Mouse (Mus musculus) forebrain, embryonic 10.5 days (tissue): ENCODE measurements at regions not wholly inside any gene's neighbourhood (a gene's known extent, or its start where the extent isn't known, plus 50 kb on each side); places are given as distances from the start of the nearest gene placed in this dataset.

Experiments used
- DNase-seq: peaks from one replicate; pipeline ENCODE4 v3.0.0-alpha.2; 2017; ENCODE audit warnings: low spot score; ENCODE audit errors: extremely low spot score
- H3K27ac ChIP-seq: fragments of 300-500 bp; sonication (generic); 2 replicates; pipeline ENCODE4 v1.5.1; 2016; ENCODE audit warnings: mild to moderate bottlenecking
- H3K27me3 ChIP-seq: fragments of 300-500 bp; sonication (generic); 2 replicates; pipeline ENCODE4 v1.6.1; 2016; ENCODE audit warnings: mild to moderate bottlenecking; ENCODE audit not compliant: poor library complexity, severe bottlenecking
- H3K36me3 ChIP-seq: fragments of 300-500 bp; sonication (generic); replicated peaks from 2 replicates; pipeline ENCODE4 v1.6.1; 2016; ENCODE audit warnings: mild to moderate bottlenecking, moderate library complexity
- H3K4me1 ChIP-seq: fragments of 300-500 bp; sonication (generic); 2 replicates; pipeline ENCODE4 v1.6.1; 2016
- H3K4me3 ChIP-seq: fragments of 300-500 bp; sonication (generic); 2 replicates; pipeline ENCODE4 v1.5.1; 2016; ENCODE audit warnings: mild to moderate bottlenecking, moderate library complexity
- H3K9me3 ChIP-seq: fragments of 300-500 bp; sonication (generic); 2 replicates; pipeline ENCODE4 v1.6.1; 2016; ENCODE audit warnings: mild to moderate bottlenecking, moderate library complexity
- WGBS: fragments of 180-500 bp; shearing (Covaris S2); methylation state at CpG from one replicate; pipeline ENCODE4 v1.1.7; 2016; 5-methylcytosine and 5-hydroxymethylcytosine counted together

DNA sequence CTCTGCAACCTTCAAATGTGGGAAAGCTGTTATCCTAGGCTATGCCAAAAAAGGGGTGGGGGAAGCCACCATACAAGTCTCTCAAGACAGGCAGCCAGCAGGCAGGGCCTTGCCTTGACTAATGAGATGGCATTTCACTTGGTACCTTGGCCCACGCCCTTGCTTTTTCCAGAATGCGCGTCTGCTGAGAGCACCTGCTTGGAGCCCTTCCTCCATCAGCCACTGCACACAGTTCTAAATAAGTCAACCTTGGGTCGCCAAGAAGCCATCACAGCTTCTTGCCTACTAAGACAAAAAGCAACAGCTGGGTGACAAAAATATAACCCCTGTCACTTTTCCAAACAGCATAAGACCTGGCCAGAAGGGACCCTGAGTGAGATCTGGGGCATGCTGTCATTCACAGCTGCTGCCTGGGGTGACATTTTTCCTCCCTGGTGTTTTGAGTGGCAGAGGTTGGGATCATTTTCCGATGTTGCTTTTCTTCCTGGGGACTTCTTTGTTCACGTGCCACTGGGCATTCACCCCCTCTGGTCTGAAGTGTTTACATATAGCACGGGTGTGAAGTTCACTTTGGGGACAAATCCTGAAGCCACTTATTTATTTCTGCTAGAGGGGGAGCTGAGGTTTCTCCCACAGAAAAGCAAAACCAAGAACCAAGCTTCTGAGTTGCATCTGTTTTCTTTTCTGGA is 199.4 kb downstream of the Ifng start:
- 75% methylated on average over 7 of the region's 7 CpGs for WGBS
- no peaks in the 10 kb centered on the region for H3K36me3 ChIP-seq

DNA sequence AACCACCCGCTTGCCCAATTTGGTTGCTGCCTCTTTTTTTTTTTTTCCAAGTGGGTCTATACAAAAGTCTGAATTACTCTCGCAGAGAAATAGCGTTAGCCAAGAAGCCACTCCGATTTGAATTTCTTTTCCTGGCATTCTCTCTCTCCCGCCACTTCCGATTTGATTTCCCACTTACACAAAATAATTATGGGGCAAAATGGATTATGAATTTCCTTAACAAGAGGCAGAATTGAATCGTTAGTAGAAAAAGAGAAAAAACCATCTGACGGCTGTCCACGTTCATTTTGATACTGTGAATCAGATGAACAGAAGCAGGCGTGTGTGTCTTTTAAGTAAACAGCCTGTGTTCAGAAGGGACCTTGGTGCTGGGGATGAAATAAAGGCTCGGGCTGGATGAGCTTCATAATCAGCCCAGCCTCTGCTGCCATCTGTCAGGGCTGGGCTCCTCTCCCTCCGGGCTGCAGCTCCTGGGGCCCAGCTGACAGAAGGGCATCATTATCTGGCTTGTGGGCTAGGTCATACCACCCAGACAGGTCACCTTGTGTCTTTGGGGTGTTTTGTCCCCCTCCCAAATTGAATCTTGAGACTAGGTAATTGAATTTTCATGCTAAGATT is 200.1 kb downstream of the Ifng start:
- Histone ChIP-seq H3K36me3 (no peaks in the 10 kb centered on the region), H3K9me3 (no peaks in the 10 kb centered on the region), H3K27ac (peak overlapping the region; percentile 30; the same call in 1 of the 2 replicates), H3K27me3 (no peaks in the 10 kb centered on the region), H3K4me3 (no peak overlapping the region), H3K4me1 (peaks cover 16% of the 10 kb centered on the region)
- no peak for DNase-seq
- WGBS: 75% methylated on average over 12 of the region's 12 CpGs

More for the DNA sequence above, 199.4 kb downstream of the Ifng start:
- DNase-seq: no peak
- Histone ChIP-seq H3K9me3 (no peaks in the 10 kb centered on the region), H3K4me1 (peaks cover 16% of the 10 kb centered on the region), H3K4me3 (no peak overlapping the region), H3K27me3 (no peaks in the 10 kb centered on the region), H3K27ac (0 out of 2 replicates have a peak overlapping the region, but pooled peaks have one; percentile 22)

DNA sequence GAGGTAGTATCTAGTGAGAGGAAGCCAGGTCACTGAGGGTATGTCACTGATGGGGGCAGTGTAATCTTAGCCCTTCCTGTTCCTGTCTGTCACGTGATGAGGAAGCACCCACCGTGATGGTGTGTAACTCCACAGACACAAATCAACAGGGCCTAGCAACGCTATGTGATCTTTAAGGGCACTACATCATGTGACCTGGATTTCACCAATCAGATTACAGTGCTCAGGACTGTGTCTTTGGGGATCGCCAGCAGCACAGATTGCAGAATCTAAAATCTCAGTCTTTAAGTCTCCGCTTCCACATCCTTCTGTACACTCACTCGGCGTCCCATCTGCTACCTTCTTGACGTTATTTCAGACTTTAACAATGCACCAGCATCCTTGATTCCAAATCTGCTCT is 202.8 kb downstream of the Ifng start:
- Histone ChIP-seq H3K27me3 (no peaks in the 10 kb centered on the region), H3K4me3 (no peak overlapping the region), H3K27ac (no peak overlapping the region), H3K36me3 (no peaks in the 10 kb centered on the region), H3K4me1 (peaks cover 16% of the 10 kb centered on the region), H3K9me3 (no peaks in the 10 kb centered on the region)
- 84% methylated on average over 8 of the region's 8 CpGs for WGBS
- DNase-seq: no peak

DNA sequence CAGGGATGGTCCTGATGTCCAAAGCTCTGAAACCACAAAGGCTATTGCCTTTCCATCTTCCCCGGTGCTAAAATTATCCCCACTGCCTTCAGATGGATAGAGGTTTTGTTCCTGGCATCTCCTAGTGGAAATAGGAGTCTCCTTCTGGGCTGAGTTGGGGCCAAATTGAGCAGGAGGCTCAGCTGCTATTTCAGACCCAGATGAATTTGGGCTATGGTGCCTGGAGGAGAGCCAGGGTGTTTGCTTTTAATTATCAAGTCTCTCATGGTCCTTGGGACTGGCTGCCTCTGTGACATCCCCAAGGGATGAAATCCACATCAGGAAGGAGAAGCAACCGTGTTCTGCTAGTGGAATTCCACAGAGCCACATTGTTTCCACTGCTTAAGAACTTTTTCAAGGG is 207.3 kb downstream of the Ifng start:
- no peaks in the 10 kb centered on the region for H3K27me3 ChIP-seq
- no peak overlapping the region for H3K27ac ChIP-seq
- no peak overlapping the region for H3K4me3 ChIP-seq
- H3K36me3 ChIP-seq: no peaks in the 10 kb centered on the region
- no peaks in the 10 kb centered on the region for H3K9me3 ChIP-seq
- no peak for DNase-seq
- WGBS: 73% methylated on average over 2 of the region's 2 CpGs
- no peaks in the 10 kb centered on the region for H3K4me1 ChIP-seq

DNA sequence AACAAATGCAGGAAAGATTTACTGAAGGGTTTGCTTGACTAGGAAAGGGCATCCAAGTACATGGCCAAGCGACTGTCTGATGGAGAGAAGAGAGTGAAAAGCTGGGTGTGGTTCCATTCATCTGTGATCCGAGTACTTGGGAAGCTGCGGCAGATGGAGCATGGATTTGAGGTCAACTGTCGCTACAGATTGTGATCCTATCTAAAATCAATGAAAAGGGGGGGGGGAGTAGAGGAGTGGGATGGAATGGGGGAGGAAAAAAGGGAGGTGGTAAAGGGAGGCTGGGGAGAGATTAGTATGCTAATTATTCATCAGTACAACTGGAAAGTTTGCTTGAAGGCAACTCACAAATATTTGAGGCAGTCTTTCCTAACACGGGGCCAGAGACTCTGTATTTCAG is 213.4 kb downstream of the Dyrk2 start:
- Histone ChIP-seq H3K27me3 (no peaks in the 10 kb centered on the region), H3K4me1 (no peaks in the 10 kb centered on the region), H3K9me3 (no peaks in the 10 kb centered on the region), H3K27ac (no peak overlapping the region), H3K4me3 (no peak overlapping the region), H3K36me3 (no peaks in the 10 kb centered on the region)
- 88% methylated on average over 5 of the region's 5 CpGs for WGBS
- no peak for DNase-seq

DNA sequence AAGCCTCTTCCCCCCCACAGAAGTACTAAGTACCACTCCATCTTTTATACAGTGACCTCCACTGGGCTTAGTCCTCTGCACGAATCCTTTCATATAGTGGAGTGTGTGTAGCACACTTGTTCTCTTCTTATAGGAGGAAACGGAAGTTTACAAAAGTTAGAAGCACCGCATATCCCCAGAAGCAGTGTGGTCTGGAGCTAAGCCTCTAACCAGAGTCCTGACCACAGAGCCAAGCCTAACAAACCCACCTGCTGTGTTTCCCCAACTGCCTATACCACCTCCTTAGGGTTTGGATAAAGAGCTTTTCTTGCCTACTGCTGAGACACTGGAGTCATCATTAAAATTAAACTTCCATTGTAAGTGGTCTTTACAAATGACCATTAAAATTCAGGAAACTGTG is 204.0 kb downstream of the Dyrk2 start:
- no peaks in the 10 kb centered on the region for H3K36me3 ChIP-seq
- no peak for DNase-seq
- WGBS: 40% methylated on average over 3 of the region's 3 CpGs

DNA sequence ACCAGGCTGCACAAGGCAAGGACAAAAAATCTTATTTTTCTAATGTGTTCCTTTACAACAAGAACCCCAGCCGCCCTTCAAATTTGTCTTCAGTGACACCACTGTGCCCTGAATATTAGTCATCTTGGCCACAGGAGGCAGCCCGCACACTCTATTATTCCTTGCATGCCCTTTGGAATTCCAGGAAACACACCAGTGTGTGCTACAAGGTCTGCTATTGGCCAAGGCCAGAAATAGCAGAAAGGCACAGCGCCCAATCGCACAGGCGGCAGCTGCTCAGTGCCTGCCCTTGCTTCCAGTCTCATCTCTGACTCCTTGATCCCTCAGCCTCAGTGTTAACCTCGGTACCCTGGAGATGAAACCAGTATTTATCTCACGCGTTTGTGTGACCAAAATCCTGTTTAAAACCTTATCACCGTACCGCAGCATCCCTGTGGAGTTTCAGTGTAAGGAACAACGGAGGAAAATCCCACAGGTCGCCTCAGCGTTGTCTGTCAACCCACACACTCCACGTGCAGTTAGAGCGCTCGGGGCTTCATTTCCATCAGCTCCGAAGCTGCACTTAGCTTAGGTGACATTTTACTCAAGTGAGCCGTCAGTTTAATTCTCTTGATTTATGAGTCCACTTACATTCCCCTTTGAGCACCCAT is 194.1 kb downstream of the Dyrk2 start:
- Histone ChIP-seq H3K9me3 (peaks cover 9% of the 10 kb centered on the region; the same call in 1 of the 2 replicates), H3K4me1 (0 out of 2 replicates have a peak, but pooled peaks cover 3% of the 10 kb centered on the region), H3K27me3 (no peaks in the 10 kb centered on the region), H3K36me3 (no peaks in the 10 kb centered on the region), H3K4me3 (no peak overlapping the region), H3K27ac (no peak overlapping the region)
- peak; percentile 18 for DNase-seq
- WGBS: 69% methylated on average over 18 of the region's 18 CpGs

More for the DNA sequence above, 204.0 kb downstream of the Dyrk2 start:
- Histone ChIP-seq H3K4me1 (peaks cover 18% of the 10 kb centered on the region), H3K9me3 (no peaks in the 10 kb centered on the region), H3K27me3 (peaks cover 17% of the 10 kb centered on the region), H3K4me3 (no peak overlapping the region), H3K27ac (no peak overlapping the region)

DNA sequence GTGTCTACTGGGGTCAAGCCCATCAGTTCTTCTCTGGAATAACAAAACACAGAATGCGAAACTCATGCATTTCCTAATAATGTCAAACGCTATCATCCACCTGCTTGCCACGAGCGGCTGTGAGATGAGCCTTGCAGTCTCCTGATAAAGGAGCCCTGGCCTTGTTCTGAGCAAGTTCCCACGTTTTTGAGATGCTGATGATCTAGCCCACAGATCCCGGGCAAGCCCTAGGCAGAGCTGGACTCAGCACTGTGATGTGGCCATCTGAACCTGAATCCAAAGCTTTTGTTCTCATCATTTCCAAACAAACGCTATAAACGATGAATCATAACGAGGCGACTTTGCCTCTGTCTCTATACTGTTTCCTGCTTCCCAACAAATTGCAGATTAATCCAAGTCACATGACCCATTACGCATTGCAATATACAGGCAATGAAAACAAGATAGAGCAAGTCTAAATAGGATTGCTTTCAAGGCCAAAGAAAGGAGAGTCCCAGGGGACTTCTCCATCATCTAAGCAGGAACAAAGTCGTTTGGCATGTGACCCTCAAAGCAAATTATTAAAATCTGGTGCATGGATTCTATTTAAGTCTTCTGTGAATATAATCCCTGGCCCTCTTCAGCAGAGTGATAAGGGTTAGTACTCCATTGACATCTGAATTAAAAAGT is 191.1 kb downstream of the Dyrk2 start:
- H3K36me3 ChIP-seq: no peaks in the 10 kb centered on the region
- 80% methylated on average over 12 of the region's 12 CpGs for WGBS
- no peak overlapping the region for H3K4me3 ChIP-seq
- H3K27ac ChIP-seq: no peak overlapping the region
- no peak for DNase-seq
- 0 out of 2 replicates have a peak, but pooled peaks cover 3% of the 10 kb centered on the region for H3K4me1 ChIP-seq
- H3K9me3 ChIP-seq: no peaks in the 10 kb centered on the region
- no peaks in the 10 kb centered on the region for H3K27me3 ChIP-seq

DNA sequence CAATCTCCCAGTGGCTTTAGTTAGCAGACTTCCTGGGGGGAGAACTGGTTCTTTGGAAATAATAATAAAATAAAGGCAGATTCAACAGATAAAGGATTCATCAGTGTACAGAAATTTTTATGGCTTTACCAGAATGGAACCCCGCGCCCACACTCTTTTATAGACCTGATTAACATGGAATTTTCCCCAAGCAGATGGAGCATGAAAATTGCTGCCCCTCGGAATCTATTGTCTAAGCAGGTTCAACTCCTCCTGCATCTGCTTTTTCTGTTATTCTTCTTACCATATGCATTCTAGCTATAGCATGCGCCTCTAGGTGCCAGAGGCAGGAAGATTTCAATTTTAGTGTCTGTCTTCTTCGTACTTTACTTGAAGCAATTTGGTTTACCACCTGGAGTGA is 190.5 kb downstream of the Dyrk2 start:
- H3K4me1 ChIP-seq: 0 out of 2 replicates have a peak, but pooled peaks cover 3% of the 10 kb centered on the region
- no peak overlapping the region for H3K27ac ChIP-seq
- DNase-seq: no peak
- WGBS: 91% methylated on average over 5 of the region's 5 CpGs
- H3K4me3 ChIP-seq: no peak overlapping the region
- no peaks in the 10 kb centered on the region for H3K9me3 ChIP-seq
- H3K36me3 ChIP-seq: no peaks in the 10 kb centered on the region
- no peaks in the 10 kb centered on the region for H3K27me3 ChIP-seq

DNA sequence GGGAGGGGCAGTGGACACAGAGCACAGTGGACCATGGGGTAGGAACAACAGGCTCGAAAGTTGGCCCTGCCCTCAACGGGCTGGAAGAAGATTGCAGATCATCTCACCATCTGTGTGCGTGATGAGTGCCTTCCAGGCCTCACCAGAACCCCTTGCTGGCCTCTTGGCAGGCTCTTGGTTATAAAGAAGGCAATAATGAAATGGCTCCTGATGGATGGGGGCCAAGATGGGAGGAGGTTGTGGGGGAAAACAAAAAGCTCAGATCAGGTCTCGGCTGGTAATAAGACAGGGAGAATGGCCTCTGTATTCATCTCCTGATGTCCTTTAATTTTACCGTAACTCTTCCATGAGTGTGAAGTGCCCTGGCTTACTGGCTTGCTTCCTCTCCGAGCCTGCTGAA is 189.1 kb downstream of the Dyrk2 start:
- no peaks in the 10 kb centered on the region for H3K36me3 ChIP-seq
- no peaks in the 10 kb centered on the region for H3K27me3 ChIP-seq
- H3K9me3 ChIP-seq: no peaks in the 10 kb centered on the region
- H3K4me3 ChIP-seq: no peak overlapping the region
- H3K27ac ChIP-seq: no peak overlapping the region
- 0 out of 2 replicates have a peak, but pooled peaks cover under 1% of the 10 kb centered on the region for H3K4me1 ChIP-seq
- no peak for DNase-seq
- 94% methylated on average over 6 of the region's 6 CpGs for WGBS

DNA sequence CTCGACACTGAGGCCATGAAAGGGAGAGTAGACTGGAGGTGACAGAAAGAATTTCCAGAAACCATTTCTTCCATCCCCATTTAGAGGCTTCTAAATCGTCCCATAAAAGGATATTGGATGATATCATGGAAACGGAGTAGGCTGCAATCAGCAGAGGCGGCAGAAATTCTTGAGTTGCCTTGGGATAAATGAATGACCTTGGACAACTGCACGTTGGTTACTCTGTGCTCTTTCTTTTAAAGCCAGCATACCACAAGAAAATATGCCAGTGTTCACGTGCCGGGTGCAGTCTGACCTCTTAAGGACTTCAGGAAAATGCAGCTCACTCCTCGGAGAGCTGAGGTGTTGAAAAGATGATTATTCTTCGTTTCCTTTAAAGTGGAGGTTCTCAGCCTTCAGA is 186.7 kb downstream of the Dyrk2 start:
- no peak overlapping the region for H3K27ac ChIP-seq
- no peaks in the 10 kb centered on the region for H3K9me3 ChIP-seq
- DNase-seq: no peak
- no peaks in the 10 kb centered on the region for H3K27me3 ChIP-seq
- no peak overlapping the region for H3K4me3 ChIP-seq
- H3K4me1 ChIP-seq: no peaks in the 10 kb centered on the region
- 89% methylated on average over 9 of the region's 9 CpGs for WGBS
- H3K36me3 ChIP-seq: no peaks in the 10 kb centered on the region

DNA sequence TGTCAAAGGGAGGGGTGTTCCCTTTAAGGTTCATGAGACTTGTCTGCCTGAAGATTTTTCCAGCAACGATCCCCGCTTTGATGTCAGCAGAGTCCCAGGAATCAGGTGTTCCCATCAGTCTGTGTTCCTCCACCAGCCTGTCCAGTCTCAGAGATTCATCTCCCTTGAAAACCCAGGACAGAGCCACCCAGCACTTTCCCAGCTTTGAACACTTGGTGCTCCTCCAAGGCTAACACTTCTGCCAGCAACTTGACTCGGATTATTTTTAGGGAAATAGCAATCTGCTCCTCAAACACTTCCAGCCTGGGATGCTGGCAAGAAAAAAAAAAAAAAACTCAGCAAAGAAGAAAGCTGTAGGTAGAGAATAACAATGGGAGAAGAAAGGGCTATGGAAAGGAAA is 170.7 kb downstream of the Dyrk2 start:
- no peaks in the 10 kb centered on the region for H3K36me3 ChIP-seq
- peaks cover 3% of the 10 kb centered on the region; the same call in 1 of the 2 replicates for H3K9me3 ChIP-seq
- H3K27ac ChIP-seq: no peak overlapping the region
- H3K27me3 ChIP-seq: no peaks in the 10 kb centered on the region
- 88% methylated on average over 3 of the region's 3 CpGs for WGBS
- H3K4me3 ChIP-seq: no peak overlapping the region
- no peaks in the 10 kb centered on the region for H3K4me1 ChIP-seq
- no peak for DNase-seq
